Mouse (Mus musculus) lung, embryonic 16.5 days (tissue): ENCODE results near the gene Kdm8. TPM values are rescaled to one million over a fixed set of nuclear protein-coding genes. Genes with fewer than 3 reads are reported as not detected.
A peak's percentile ranks its signal among the peaks of the same experiment; 100 is the strongest.
"Not testable (repeated sequence)": the region's sequence is repeated elsewhere in the genome, so short reads cannot be mapped to it uniquely, and the experiment has no call there.

ENCODE experiments used
- ATAC-seq: fragments of 200-750 bp; cut with Nextera tagmentation; 2 replicates; pipeline ENCODE4 v1.8.0; 2017; ENCODE audit warnings: low read depth, mild to moderate bottlenecking, moderate library complexity
- H3K27ac ChIP-seq: fragments of 300-500 bp; sonication (generic); 2 replicates; pipeline ENCODE4 v1.5.1; 2014; ENCODE audit warnings: mild to moderate bottlenecking, control low read depth, low read length
- H3K27me3 ChIP-seq: fragments of 300-500 bp; sonication (generic); 2 replicates; pipeline ENCODE4 v1.6.1; 2014; ENCODE audit warnings: low read depth, low read length, mixed read lengths; ENCODE audit not compliant: control insufficient read depth, insufficient read depth
- H3K36me3 ChIP-seq: fragments of 300-500 bp; sonication (generic); 2 replicates; pipeline ENCODE4 v1.6.1; 2014; ENCODE audit warnings: low read length; ENCODE audit not compliant: control insufficient read depth, insufficient read depth
- H3K4me1 ChIP-seq: fragments of 300-500 bp; sonication (generic); replicated peaks from 2 replicates; pipeline ENCODE4 v1.6.1; 2014; ENCODE audit warnings: low read length, mixed read lengths; ENCODE audit not compliant: control insufficient read depth, insufficient read depth
- H3K4me2 ChIP-seq: fragments of 300-500 bp; sonication (generic); 2 replicates; pipeline ENCODE4 v1.6.1; 2014; ENCODE audit warnings: low read depth, low read length, control low read depth
- H3K4me3 ChIP-seq: fragments of 300-500 bp; sonication (generic); 2 replicates; pipeline ENCODE4 v1.5.1; 2014; ENCODE audit warnings: mild to moderate bottlenecking, low read length, control low read depth
- H3K9ac ChIP-seq: fragments of 300-500 bp; sonication (generic); 2 replicates; pipeline ENCODE4 v1.6.1; 2014; ENCODE audit warnings: low read length, control low read depth
- H3K9me3 ChIP-seq: fragments of 300-500 bp; sonication (generic); 2 replicates; pipeline ENCODE4 v1.6.1; 2016; ENCODE audit warnings: low read length; ENCODE audit not compliant: control insufficient read depth
- WGBS: fragments of 180-500 bp; shearing (Covaris S2); extraction: QIAGEN DNeasy Blood & Tissue Kit; methylation state at CpG from one replicate; pipeline ENCODE4 v1.1.7; 2014; 5-methylcytosine and 5-hydroxymethylcytosine counted together
- polyA plus RNA-seq: library from polyadenylated mRNA; unstranded; fragments of >200 nt; fragmentation: Nextera tagmentation; extraction: Ambion mirVana; gene quantifications from 2 replicates; pipeline ENCODE4 v1.2.1, GENCODE M21; 2015

Kdm8 gene
- polyA plus RNA-seq, 1 experiment from 2014 or later, result 13.1 TPM

- Histone ChIP-seq H3K27ac (no peak overlapping the region), H3K27me3 (no peaks in the 10 kb centered on the region), H3K4me1 (no peaks in the 10 kb centered on the region), H3K4me2 (no peak overlapping the region), H3K9me3 (no peaks in the 10 kb centered on the region), H3K9ac (no peak overlapping the region), H3K4me3 (no peak overlapping the region), H3K36me3 (no peaks in the 10 kb centered on the region)
- ATAC-seq, result no peak
- 93% methylated on average over 1 of the region's 2 CpGs for WGBS
Observed at GRCm38 (mm10) chr7:125421911-125422310, 22.6 kb upstream of the Kdm8 start.

GRCm38 (mm10) chr7:125423056-125423455 lies 21.4 kb upstream of the Kdm8 start:
- Histone ChIP-seq H3K36me3 (no peaks in the 10 kb centered on the region), H3K4me3 (no peak overlapping the region), H3K9ac (no peak overlapping the region), H3K27ac (no peak overlapping the region), H3K4me2 (no peak overlapping the region), H3K9me3 (no peaks in the 10 kb centered on the region), H3K27me3 (no peaks in the 10 kb centered on the region), H3K4me1 (peaks cover 2% of the 10 kb centered on the region; the same call in 1 of the 2 replicates)
- ATAC-seq, result no peak
- WGBS, result 46% methylated on average over 3 of the region's 3 CpGs

- H3K9ac ChIP-seq, result no peak overlapping the region
- peaks cover 10% of the 10 kb centered on the region for H3K4me1 ChIP-seq
- no peak overlapping the region for H3K4me3 ChIP-seq
- ATAC-seq, result peak; percentile 48; the same call in 1 of the 2 replicates
- no peak overlapping the region for H3K27ac ChIP-seq
- H3K4me2 ChIP-seq, result no peak overlapping the region
- 0 out of 2 replicates have a peak, but pooled peaks cover 6% of the 10 kb centered on the region for H3K9me3 ChIP-seq
- H3K27me3 ChIP-seq, result no peaks in the 10 kb centered on the region
- 44% methylated on average over 12 of the region's 12 CpGs for WGBS
- H3K36me3 ChIP-seq, result no peaks in the 10 kb centered on the region
Observed at GRCm38 (mm10) chr7:125427492-125428090, 16.9 kb upstream of the Kdm8 start.

- Histone ChIP-seq H3K9ac (no peak overlapping the region), H3K4me2 (no peak overlapping the region), H3K9me3 (0 out of 2 replicates have a peak, but pooled peaks cover 6% of the 10 kb centered on the region), H3K4me1 (peaks cover 10% of the 10 kb centered on the region), H3K36me3 (no peaks in the 10 kb centered on the region), H3K4me3 (no peak overlapping the region), H3K27me3 (no peaks in the 10 kb centered on the region), H3K27ac (no peak overlapping the region)
- no peak for ATAC-seq
- WGBS, result 66% methylated on average over 7 of the region's 7 CpGs
Observed at GRCm38 (mm10) chr7:125428381-125428780, 16.1 kb upstream of the Kdm8 start.

DNA sequence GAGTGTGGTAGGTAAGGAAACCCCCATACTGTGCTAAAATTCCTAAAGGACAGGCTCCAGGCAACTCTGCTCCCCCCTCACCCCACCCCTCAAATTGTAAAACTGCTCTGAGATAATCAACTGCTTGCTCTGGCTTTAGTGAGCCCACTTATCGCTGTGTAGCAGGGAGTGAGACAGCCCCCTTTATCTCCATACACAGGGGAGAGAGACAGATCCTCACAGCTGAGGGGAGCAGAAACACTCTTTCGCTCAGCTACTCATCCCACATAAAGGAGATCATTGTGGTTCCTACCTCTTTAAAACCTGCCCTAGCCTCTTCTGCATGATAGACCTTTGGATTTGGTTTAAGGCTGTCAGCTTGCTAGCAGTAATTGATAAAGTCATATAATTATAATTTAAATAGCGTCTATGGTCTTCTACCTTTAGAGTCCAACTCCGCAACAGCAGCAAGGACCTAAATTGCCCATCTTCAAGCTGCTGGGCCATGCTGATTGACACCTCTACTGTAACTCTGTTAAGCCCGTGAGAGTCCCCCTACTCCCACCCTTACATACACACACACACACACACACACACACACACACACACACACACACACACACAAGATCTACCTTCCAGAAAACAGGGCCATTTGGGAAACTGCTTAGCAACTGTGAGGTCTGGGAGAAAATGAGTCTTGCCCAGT lies 15.5 kb upstream of the Kdm8 start:
- H3K4me2 ChIP-seq, H3K27me3 ChIP-seq, H3K4me3 ChIP-seq, H3K36me3 ChIP-seq, H3K9ac ChIP-seq, ATAC-seq, H3K27ac ChIP-seq, H3K9me3 ChIP-seq: not testable (repeated sequence)
- 78% methylated on average over 5 of the region's 5 CpGs for WGBS
- peaks cover 10% of the 10 kb centered on the region for H3K4me1 ChIP-seq

DNA sequence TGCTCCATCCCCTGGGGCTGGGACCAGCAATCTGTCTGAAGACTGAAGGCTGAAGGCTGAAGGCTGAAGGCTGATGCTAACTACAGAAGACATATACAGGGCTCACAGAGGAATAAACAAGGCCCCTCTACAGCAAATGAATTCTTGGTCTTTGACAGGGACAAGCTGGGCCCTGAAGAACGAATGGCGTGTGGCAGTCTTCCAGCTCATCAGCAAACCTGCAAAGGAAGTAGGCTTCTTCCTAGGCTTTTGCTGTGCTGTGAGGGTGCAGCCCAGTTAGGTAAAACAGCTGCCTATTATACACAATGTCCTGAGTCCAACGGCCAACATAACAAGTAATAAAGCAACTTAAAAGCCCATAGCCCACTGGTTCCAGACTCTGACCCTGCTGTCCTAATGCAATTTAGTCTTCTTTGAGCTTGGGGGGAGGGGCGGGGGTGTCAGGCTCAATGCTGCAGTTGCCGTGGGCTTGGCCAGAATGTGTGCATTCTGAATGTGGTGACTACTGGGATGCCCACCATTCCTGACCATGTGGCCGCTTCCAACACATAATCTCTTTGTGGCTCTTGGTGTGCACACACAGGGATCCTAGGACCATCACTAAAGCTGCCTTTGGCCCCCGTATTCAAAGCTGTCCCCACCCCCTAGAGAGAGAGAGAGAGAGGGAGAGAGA lies 14.2 kb upstream of the Kdm8 start:
- H3K9me3 ChIP-seq, result 0 out of 2 replicates have a peak, but pooled peaks cover 6% of the 10 kb centered on the region
- no peaks in the 10 kb centered on the region for H3K27me3 ChIP-seq
- peak overlapping the region; percentile 43 for H3K27ac ChIP-seq
- no peak overlapping the region for H3K4me2 ChIP-seq
- H3K4me1 ChIP-seq, result peaks cover 10% of the 10 kb centered on the region
- ATAC-seq, result peak; percentile 30
- WGBS, result 44% methylated on average over 7 of the region's 7 CpGs
- no peak overlapping the region for H3K9ac ChIP-seq
- H3K36me3 ChIP-seq, result no peaks in the 10 kb centered on the region
- no peak overlapping the region for H3K4me3 ChIP-seq

DNA sequence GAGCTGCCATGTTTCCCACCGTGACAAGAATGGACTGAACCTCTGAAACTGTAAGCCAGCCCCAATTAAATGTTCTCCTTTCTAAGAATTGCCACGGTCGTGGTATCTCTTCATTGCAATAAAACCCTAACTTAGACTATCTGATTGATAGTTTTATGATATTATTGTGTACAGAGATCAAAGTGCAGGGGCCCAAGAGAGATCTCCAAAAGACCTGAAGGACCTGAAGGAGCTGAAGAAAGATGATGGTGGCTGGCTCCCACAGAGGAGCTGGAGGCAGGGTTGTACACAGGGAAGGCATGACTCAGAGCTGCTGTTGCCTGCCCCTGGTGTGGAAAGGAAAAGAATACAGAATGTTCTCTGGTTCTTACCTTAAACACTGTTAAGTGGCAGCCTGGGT lies 10.6 kb upstream of the Kdm8 start:
- H3K4me1 ChIP-seq, result peaks cover 8% of the 10 kb centered on the region
- no peak overlapping the region for H3K27ac ChIP-seq
- 86% methylated on average over 3 of the region's 3 CpGs for WGBS
- no peak for ATAC-seq
- no peak overlapping the region for H3K4me2 ChIP-seq
- H3K36me3 ChIP-seq, result no peaks in the 10 kb centered on the region
- no peak overlapping the region for H3K4me3 ChIP-seq
- no peak overlapping the region for H3K9ac ChIP-seq
- H3K27me3 ChIP-seq, result no peaks in the 10 kb centered on the region
- 0 out of 2 replicates have a peak, but pooled peaks cover 6% of the 10 kb centered on the region for H3K9me3 ChIP-seq

GRCm38 (mm10) chr7:125434666-125435290 lies 9.7 kb upstream of the Kdm8 start:
- Histone ChIP-seq H3K4me1 (peaks cover 8% of the 10 kb centered on the region), H3K27ac (no peak overlapping the region), H3K9ac (no peak overlapping the region), H3K9me3 (peaks cover 10% of the 10 kb centered on the region; the same call in 1 of the 2 replicates), H3K36me3 (no peaks in the 10 kb centered on the region), H3K4me2 (no peak overlapping the region), H3K27me3 (no peaks in the 10 kb centered on the region), H3K4me3 (no peak overlapping the region)
- WGBS, result 24% methylated on average over 8 of the region's 8 CpGs
- ATAC-seq, result peak; percentile 69

GRCm38 (mm10) chr7:125442323-125442722 lies 2.2 kb upstream of the Kdm8 start:
- ATAC-seq, result no peak; the same call in 1 of the 2 replicates
- Histone ChIP-seq H3K4me3 (no peak overlapping the region), H3K27ac (peak overlapping the region; percentile 53; the same call in 1 of the 2 replicates), H3K9me3 (peaks cover 4% of the 10 kb centered on the region; the same call in 1 of the 2 replicates), H3K4me2 (no peak overlapping the region), H3K4me1 (peaks cover 14% of the 10 kb centered on the region), H3K9ac (no peak overlapping the region), H3K27me3 (no peaks in the 10 kb centered on the region), H3K36me3 (no peaks in the 10 kb centered on the region)
- whole genome bisulfite sequencing, result 44% methylated on average over 4 of the region's 4 CpGs
